Mouse (Mus musculus): ENCODE data around the gene Wdr73.

- no peak for TF ChIP-seq GATA1 (IDR thresholded peaks at IDR 0.05; ENCODE audit: borderline replicate concordance, low read length)
- TF ChIP-seq FLI1 (IDR thresholded peaks at IDR 0.05; ENCODE audit: low read length), result no peak
Measured at GRCm38 (mm10) chr7:80885666-80886065, 15.4 kb downstream of the Wdr73 start.
